Comparison of ENCODE assay signal across 8 mouse cellular contexts in the genomic region with DNA sequence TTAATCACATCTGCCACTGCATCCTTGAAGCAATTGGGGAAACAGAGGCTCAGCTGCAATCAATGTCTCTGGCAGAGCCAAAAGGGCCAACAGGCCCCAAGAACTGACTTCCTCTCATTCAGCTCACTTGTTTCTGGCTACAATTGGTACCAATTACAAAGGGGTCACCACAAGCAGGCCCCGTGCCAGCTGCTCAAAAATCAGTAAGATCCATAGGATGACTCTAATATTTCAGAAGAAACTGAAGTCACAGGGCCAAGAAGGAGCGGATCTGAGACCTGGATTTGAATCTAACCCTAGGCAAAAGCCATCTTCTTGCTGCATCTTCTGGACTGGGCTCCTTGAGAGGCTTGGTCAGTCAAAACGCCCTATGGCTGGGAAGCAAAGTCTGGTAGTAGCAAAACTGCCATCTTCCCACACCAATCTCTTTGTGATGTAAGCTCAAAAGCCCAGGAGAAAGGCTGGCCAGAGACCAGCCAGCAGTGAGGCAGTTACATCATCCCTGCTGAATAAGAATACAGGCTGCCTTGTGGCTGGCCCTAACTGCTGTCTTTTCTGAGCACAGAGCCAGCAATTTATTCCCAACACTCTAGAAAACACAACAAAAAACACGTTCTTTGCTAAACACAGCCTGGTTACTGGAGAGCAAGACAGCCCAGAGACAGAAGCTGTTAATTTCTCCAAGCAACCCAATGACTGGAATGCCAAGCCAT. TPM values are rescaled to one million over a fixed set of nuclear protein-coding genes. Genes with fewer than 3 reads are reported as not detected.
DNase-seq lines count a peak whose midpoint lies in the region; ATAC-seq and TF ChIP-seq lines count a peak whose summit lies in the region.

No protein-coding gene starts in this region.

- no peaks in the 10 kb centered on the region for H3K9me3 ChIP-seq in kidney, embryonic 15.5 days (replicated peaks)
- no peaks in the 10 kb centered on the region for H3K9me3 ChIP-seq in neural tube, embryonic 12.5 days

- H3K4me2 ChIP-seq in kidney, embryonic 15.5 days, result peak overlapping the region; percentile 69
- peak overlapping the region; percentile 80 for H3K4me2 ChIP-seq in neural tube, embryonic 12.5 days (replicated peaks)

- TF ChIP-seq POLR2A in bone marrow macrophage, adult 2 months (IDR thresholded peaks at IDR 0.05; ENCODE audit: borderline replicate concordance, low read depth, low read length), result no peak

- peaks cover 10% of the 10 kb centered on the region; the same call in 1 of the 2 replicates for H3K36me3 ChIP-seq in kidney, embryonic 15.5 days
- 0 out of 2 replicates have a peak, but pooled peaks cover 8% of the 10 kb centered on the region for H3K36me3 ChIP-seq in neural tube, embryonic 12.5 days

- peak overlapping the region; percentile 90 for H3K9ac ChIP-seq in kidney, embryonic 15.5 days
- H3K9ac ChIP-seq in neural tube, embryonic 12.5 days, result peak overlapping the region; percentile 98; the same call in 1 of the 2 replicates

- no peak for DNase-seq in kidney, adult 9 months
- peak; percentile 67 to 84 for DNase-seq in left cerebral cortex, adult 9 months (ENCODE audit: low spot score in 2 of 2)

- peaks cover 33% of the 10 kb centered on the region for H3K4me1 ChIP-seq in kidney, embryonic 15.5 days
- peaks cover 22% of the 10 kb centered on the region for H3K4me1 ChIP-seq in bone marrow macrophage, adult 2 months (ENCODE audit: control insufficient read depth, insufficient read depth, low read length)
- H3K4me1 ChIP-seq in neural tube, embryonic 12.5 days, result peaks cover 22% of the 10 kb centered on the region

- no peak for TF ChIP-seq CTCF in bone marrow macrophage, adult 2 months (IDR thresholded peaks at IDR 0.05; ENCODE audit: low read depth, low read length)

- peak overlapping the region; percentile 80 for H3K4me3 ChIP-seq in kidney, embryonic 15.5 days (replicated peaks)
- H3K4me3 ChIP-seq in bone marrow macrophage, adult 2 months (ENCODE audit: insufficient read depth, low read length), result peak overlapping the region; percentile 74
- H3K4me3 ChIP-seq in neural tube, embryonic 12.5 days, result peak overlapping the region; percentile 100

- no peaks in the 10 kb centered on the region for H3K27me3 ChIP-seq in kidney, embryonic 15.5 days
- H3K27me3 ChIP-seq in neural tube, embryonic 12.5 days (replicated peaks), result no peaks in the 10 kb centered on the region

- no peak overlapping the region for H3K27ac ChIP-seq in kidney, embryonic 15.5 days
- H3K27ac ChIP-seq in bone marrow macrophage, adult 2 months (ENCODE audit: insufficient read depth, low read depth, low read length), result peak overlapping the region; percentile 19
- no peak overlapping the region for H3K27ac ChIP-seq in neural tube, embryonic 12.5 days

- no peak for ATAC-seq in kidney, embryonic 15.5 days (replicated peaks; ENCODE audit: low FRiP score)
- peak; percentile 62 for ATAC-seq in frontal cortex, adult (ENCODE audit: low TSS enrichment)
- no peak for ATAC-seq in neural tube, embryonic 12.5 days (ENCODE audit: low FRiP score, low read depth)
- no peak for ATAC-seq in inflammation-experienced regulatory T-cells, adult 6 months
- no peak for ATAC-seq in megakaryocyte progenitor cell, adult 5-6 weeks (replicated peaks; ENCODE audit: poor library complexity)

- 80% methylated on average over 4 of the region's 4 CpGs for WGBS in kidney, embryonic 15.5 days
- WGBS in neural tube, embryonic 12.5 days, result 79% methylated on average over 4 of the region's 4 CpGs

RNA-seq across cellular contexts. Expression of gene Rnf114, which starts 1.5 kb away (rescaled TPM):
- 89.9 and 91.9 TPM in 2 replicates for polyA plus RNA-seq in kidney, embryonic 15.5 days (2015; fragmentation: Nextera tagmentation; extraction: Ambion mirVana)
- 115 and 117 TPM in 2 replicates for polyA plus RNA-seq in bone marrow macrophage, adult 2 months (2012; ENCODE audit: insufficient read depth, insufficient read length, missing spikeins)
- 130 and 134 TPM in 2 replicates for polyA plus RNA-seq in neural tube, embryonic 12.5 days (2016; fragmentation: Nextera tagmentation; extraction: Ambion mirVana)
- 100 to 1,000 TPM; 145 to 194 (median 193) TPM for polyA plus RNA-seq in inflammation-experienced regulatory T-cells, adult 6 months (2017; shearing (Covaris generic))
- total RNA-seq in megakaryocyte progenitor cell, adult 5-6 weeks (2015), result 31.5 and 39.0 TPM in 2 replicates
- 18.7 and 18.9 TPM in 2 replicates for total RNA-seq in megakaryocyte progenitor cell, adult 5-6 weeks (2017)

RNA-seq across cellular contexts. Expression of gene Spata2, which starts 1.7 kb away (rescaled TPM):
- polyA plus RNA-seq in kidney, embryonic 15.5 days (2015; fragmentation: Nextera tagmentation; extraction: Ambion mirVana), result 17.8 and 17.9 TPM in 2 replicates
- polyA plus RNA-seq in bone marrow macrophage, adult 2 months (2012; ENCODE audit: insufficient read depth, insufficient read length, missing spikeins), result 11.9 and 14.2 TPM in 2 replicates
- polyA plus RNA-seq in neural tube, embryonic 12.5 days (2016; fragmentation: Nextera tagmentation; extraction: Ambion mirVana), result 24.2 and 25.7 TPM in 2 replicates
- 10 to 100 TPM in 2 of 3 experiments, 1 to 10 TPM in 1; 9.6 to 16.5 (median 12.2) TPM for polyA plus RNA-seq in inflammation-experienced regulatory T-cells, adult 6 months (2017; shearing (Covaris generic))
- total RNA-seq in megakaryocyte progenitor cell, adult 5-6 weeks (2015), result 10.5 and 11.8 TPM in 2 replicates
- 7.4 and 7.7 TPM in 2 replicates for total RNA-seq in megakaryocyte progenitor cell, adult 5-6 weeks (2017)

RNA-seq across cellular contexts. Expression of gene Snai1, which starts 47.0 kb away (rescaled TPM):
- 34.3 and 37.7 TPM in 2 replicates for polyA plus RNA-seq in kidney, embryonic 15.5 days (2015; fragmentation: Nextera tagmentation; extraction: Ambion mirVana)
- polyA plus RNA-seq in bone marrow macrophage, adult 2 months (2012; ENCODE audit: insufficient read depth, insufficient read length, missing spikeins), result 0.49 and 0.79 TPM in 2 replicates
- polyA plus RNA-seq in neural tube, embryonic 12.5 days (2016; fragmentation: Nextera tagmentation; extraction: Ambion mirVana), result 21.7 and 23.2 TPM in 2 replicates
- not detected for polyA plus RNA-seq in inflammation-experienced regulatory T-cells, adult 6 months (2017; shearing (Covaris generic))
- total RNA-seq in megakaryocyte progenitor cell, adult 5-6 weeks (2015), result not detected in 2 replicates
- 0.33 and 0.44 TPM in 2 replicates for total RNA-seq in megakaryocyte progenitor cell, adult 5-6 weeks (2017)

Comparison
In these comparisons a context has a peak if more than half of its experiments do, and no peak if none do; other contexts are left out.
1. RNA of gene Snai1, which starts 47.0 kb away (polyA plus RNA-seq): 34.3 to 37.7 TPM in kidney, embryonic 15.5 days and 21.7 to 23.2 TPM in neural tube, embryonic 12.5 days; 0.49 to 0.79 TPM in bone marrow macrophage, adult 2 months and not detected in inflammation-experienced regulatory T-cells, adult 6 months; every median in the first group is over 10 times any median in the second.
2. Peak in every context shown above with its lines, with median percentiles within 50 percentile points of each other: H3K4me3 ChIP-seq.